Mouse (Mus musculus) megakaryocyte, embryonic 14.5 days (primary cell): ENCODE measurements around the gene Gm20604.

ENCODE experiments used
- FLI1 ChIP-seq: IDR thresholded peaks from 2 replicates; pipeline ENCODE4 v1.6.1; 2012; ENCODE audit warnings: low read length, inconsistent platforms, mixed read lengths
- GATA1 ChIP-seq: IDR thresholded peaks from 3 replicates; pipeline ENCODE4 v1.6.1; 2012; ENCODE audit warnings: mixed read lengths, low read length, inconsistent platforms, borderline replicate concordance

GRCm38 (mm10) chr12:102699156-102699555, 59.3 kb downstream of the Gm20604 start:
- TF ChIP-seq GATA1 (no peak), FLI1 (no peak)
